Mouse (Mus musculus) small intestine, adult 2 months (tissue): ENCODE data around the gene Prdm16.

Experiments
- CTCF ChIP-seq: fragments of 200-500 bp; IDR thresholded peaks from 2 replicates; pipeline ENCODE4 v1.5.1; 2012; ENCODE audit warnings: low read depth, mild to moderate bottlenecking, control low read depth, inconsistent platforms, low read length, moderate library complexity, mixed read lengths; ENCODE audit not compliant: insufficient replicate concordance, insufficient read length; ENCODE audit errors: extremely low read depth
- POLR2A ChIP-seq: fragments of 200-500 bp; IDR thresholded peaks from 2 replicates; pipeline ENCODE4 v1.6.1; 2012; ENCODE audit warnings: low read depth, mild to moderate bottlenecking, control low read depth, inconsistent platforms, low read length, moderate library complexity

GRCm38 (mm10) chr4:154602409-154602808 is 34.3 kb downstream of the Prdm16 start:
- TF ChIP-seq POLR2A (no peak), CTCF (no peak)
